Mouse (Mus musculus): ENCODE results near the gene Ak2.

DNA sequence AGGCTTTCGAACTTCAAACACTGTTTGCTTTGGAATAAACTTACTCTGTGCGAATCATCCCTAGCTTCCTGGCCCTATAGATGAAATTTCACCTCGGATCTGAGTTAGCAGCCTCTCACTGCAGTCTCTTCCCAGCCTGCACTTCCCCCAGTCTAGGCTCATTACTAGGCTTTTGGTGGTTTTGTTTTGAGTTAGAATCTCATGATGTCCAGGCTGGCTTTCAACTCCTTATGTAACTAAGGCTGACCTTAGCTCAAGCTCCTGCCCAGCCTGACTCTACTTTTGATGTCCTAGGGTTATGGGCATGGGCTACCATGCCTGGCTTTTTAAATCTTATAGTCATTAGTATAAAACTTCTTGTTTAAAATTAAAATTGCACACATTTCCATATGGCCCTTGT is 7.2 kb upstream of the Ak2 start:
- TF ChIP-seq POLR2A (IDR thresholded peaks at IDR 0.05; ENCODE audit: extremely low read depth, insufficient read depth, low read length) (no peak), CTCF (IDR thresholded peaks at IDR 0.05; ENCODE audit: low read depth, low read length) (no peak)

Measured in liver, adult 2 months (tissue).